Mouse (Mus musculus) erythroblast, embryonic 14.5 days (primary cell): Measurements from ENCODE around the gene Ip6k1.

Experiments
- GATA1 ChIP-seq: IDR thresholded peaks from 2 replicates; pipeline ENCODE4 v1.6.1; 2012; ENCODE audit warnings: low read length, inconsistent platforms, mixed read lengths
- TAL1 ChIP-seq: IDR thresholded peaks from 3 replicates; pipeline ENCODE4 v1.6.1; 2012; ENCODE audit warnings: low read length, inconsistent platforms, mixed read lengths

DNA sequence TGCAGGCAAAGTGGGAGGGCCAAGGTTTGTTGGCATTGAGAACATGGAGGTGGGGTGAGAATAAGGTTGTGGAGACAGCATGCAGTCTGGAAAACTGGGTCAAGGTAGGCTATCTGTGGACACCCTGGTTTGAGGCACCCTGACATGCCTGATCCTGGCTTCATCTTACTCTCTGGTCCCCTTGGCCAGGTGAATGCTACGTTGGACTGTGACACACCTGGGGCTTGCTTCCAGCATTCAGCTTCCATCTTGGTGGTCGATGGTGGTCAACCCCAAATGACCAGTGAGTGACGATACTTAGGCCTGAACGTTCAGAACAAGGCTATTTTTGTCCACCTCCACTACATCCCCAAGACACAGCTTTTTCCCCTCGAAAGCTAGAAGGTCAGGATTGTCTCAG, 6.3 kb upstream of the Ip6k1 start, which contains the start of gene Gm20662:
- TF ChIP-seq GATA1 (no peak), TAL1 (no peak)
